Mouse (Mus musculus): ENCODE results near the gene Zfp74. TPM values are rescaled to one million over a fixed set of nuclear protein-coding genes. Genes with fewer than 3 reads are reported as not detected.

Zfp74 gene
- total RNA-seq, 1 experiment from 2014 or later = 2.3 TPM

- ATAC-seq (replicated peaks; ENCODE audit: insufficient number of reproducible peaks, low FRiP score, low TSS enrichment, poor library complexity, severe bottlenecking) = no peak
Observed at GRCm38 (mm10) chr7:29956257-29956656, 2.4 kb upstream of the Zfp74 start.

- ATAC-seq (replicated peaks; ENCODE audit: insufficient number of reproducible peaks, low FRiP score, low TSS enrichment, poor library complexity, severe bottlenecking) = no peak
Observed at GRCm38 (mm10) chr7:29954731-29955130, 842 bp upstream of the Zfp74 start.

GRCm38 (mm10) chr7:29953086-29953485 is 803 bp downstream of the Zfp74 start:
- ATAC-seq (replicated peaks; ENCODE audit: insufficient number of reproducible peaks, low FRiP score, low TSS enrichment, poor library complexity, severe bottlenecking) = no peak

- no peak for ATAC-seq (replicated peaks; ENCODE audit: insufficient number of reproducible peaks, low FRiP score, low TSS enrichment, poor library complexity, severe bottlenecking)
Observed at GRCm38 (mm10) chr7:29944201-29944600, 9.7 kb downstream of the Zfp74 start.

- no peak for ATAC-seq (replicated peaks; ENCODE audit: insufficient number of reproducible peaks, low FRiP score, low TSS enrichment, poor library complexity, severe bottlenecking)
Observed at GRCm38 (mm10) chr7:29943720-29944119, 10.2 kb downstream of the Zfp74 start.

GRCm38 (mm10) chr7:29942740-29943139 is 11.1 kb downstream of the Zfp74 start:
- ATAC-seq (replicated peaks; ENCODE audit: insufficient number of reproducible peaks, low FRiP score, low TSS enrichment, poor library complexity, severe bottlenecking) = no peak

GRCm38 (mm10) chr7:29941027-29941426 is 12.9 kb downstream of the Zfp74 start:
- no peak for ATAC-seq (replicated peaks; ENCODE audit: insufficient number of reproducible peaks, low FRiP score, low TSS enrichment, poor library complexity, severe bottlenecking)

- ATAC-seq (replicated peaks; ENCODE audit: insufficient number of reproducible peaks, low FRiP score, low TSS enrichment, poor library complexity, severe bottlenecking) = no peak
Observed at GRCm38 (mm10) chr7:29938856-29939255, 15.0 kb downstream of the Zfp74 start.

- ATAC-seq (replicated peaks; ENCODE audit: insufficient number of reproducible peaks, low FRiP score, low TSS enrichment, poor library complexity, severe bottlenecking) = no peak
Observed at GRCm38 (mm10) chr7:29922780-29923179, 31.1 kb downstream of the Zfp74 start.

- ATAC-seq (replicated peaks; ENCODE audit: insufficient number of reproducible peaks, low FRiP score, low TSS enrichment, poor library complexity, severe bottlenecking) = no peak
Observed at GRCm38 (mm10) chr7:29921439-29922093, 32.3 kb downstream of the Zfp74 start.

GRCm38 (mm10) chr7:29918062-29918453 is 35.8 kb downstream of the Zfp74 start:
- no peak for ATAC-seq (replicated peaks; ENCODE audit: insufficient number of reproducible peaks, low FRiP score, low TSS enrichment, poor library complexity, severe bottlenecking)

- no peak for ATAC-seq (replicated peaks; ENCODE audit: insufficient number of reproducible peaks, low FRiP score, low TSS enrichment, poor library complexity, severe bottlenecking)
Observed at GRCm38 (mm10) chr7:29917371-29918061, 36.4 kb downstream of the Zfp74 start.

GRCm38 (mm10) chr7:29912172-29912571 is 41.7 kb downstream of the Zfp74 start:
- ATAC-seq (replicated peaks; ENCODE audit: insufficient number of reproducible peaks, low FRiP score, low TSS enrichment, poor library complexity, severe bottlenecking) = no peak

- ATAC-seq (replicated peaks; ENCODE audit: insufficient number of reproducible peaks, low FRiP score, low TSS enrichment, poor library complexity, severe bottlenecking) = no peak
Observed at GRCm38 (mm10) chr7:29910252-29910651, 43.6 kb downstream of the Zfp74 start.

- ATAC-seq (replicated peaks; ENCODE audit: insufficient number of reproducible peaks, low FRiP score, low TSS enrichment, poor library complexity, severe bottlenecking) = peak; percentile 80
Observed at GRCm38 (mm10) chr7:29908130-29908950, 45.5 kb downstream of the Zfp74 start, which contains the start of gene Zfp383. Zfp383 (plus strand) TSS chr7:29908223.

GRCm38 (mm10) chr7:29907206-29907605 is 46.7 kb downstream of the Zfp74 start:
- no peak for ATAC-seq (replicated peaks; ENCODE audit: insufficient number of reproducible peaks, low FRiP score, low TSS enrichment, poor library complexity, severe bottlenecking)

GRCm38 (mm10) chr7:29906682-29907058 is 47.2 kb downstream of the Zfp74 start:
- no peak for ATAC-seq (replicated peaks; ENCODE audit: insufficient number of reproducible peaks, low FRiP score, low TSS enrichment, poor library complexity, severe bottlenecking)

GRCm38 (mm10) chr7:29905966-29906681 is 47.8 kb downstream of the Zfp74 start, which contains the start of gene Zfp27:
Zfp27 (minus strand) TSS chr7:29906572.
- peak; percentile 54 for ATAC-seq (replicated peaks; ENCODE audit: insufficient number of reproducible peaks, low FRiP score, low TSS enrichment, poor library complexity, severe bottlenecking)

- no peak for ATAC-seq (replicated peaks; ENCODE audit: insufficient number of reproducible peaks, low FRiP score, low TSS enrichment, poor library complexity, severe bottlenecking)
Observed at GRCm38 (mm10) chr7:29904101-29904500, 49.8 kb downstream of the Zfp74 start.
